Mouse (Mus musculus) midbrain, embryonic 11.5 days (tissue): ENCODE measurements around the gene Agpat3. TPM values are rescaled to one million over a fixed set of nuclear protein-coding genes. Genes with fewer than 3 reads are reported as not detected.

Experiments used
- ATAC-seq: fragments of 200-750 bp; cut with Nextera tagmentation; 2 replicates; pipeline ENCODE4 v1.8.0; 2017; ENCODE audit warnings: moderate TSS enrichment, moderate library complexity; ENCODE audit not compliant: low FRiP score
- DNase-seq: peaks from one replicate; pipeline ENCODE4 v3.0.0; 2015; ENCODE audit warnings: low spot score; ENCODE audit errors: missing footprints
- H3K27ac ChIP-seq: fragments of 300-500 bp; sonication (generic); 2 replicates; pipeline ENCODE4 v1.5.1; 2014; ENCODE audit warnings: low read depth, low read length
- H3K27me3 ChIP-seq: fragments of 300-500 bp; sonication (generic); 2 replicates; pipeline ENCODE4 v1.6.1; 2014; ENCODE audit warnings: mild to moderate bottlenecking, low read length, moderate library complexity, mixed read lengths; ENCODE audit not compliant: control insufficient read depth, insufficient read depth
- H3K36me3 ChIP-seq: fragments of 300-500 bp; sonication (generic); 2 replicates; pipeline ENCODE4 v1.6.1; 2014; ENCODE audit warnings: mild to moderate bottlenecking, low read length, moderate library complexity, mixed read lengths; ENCODE audit not compliant: control insufficient read depth, insufficient read depth
- H3K4me1 ChIP-seq: fragments of 300-500 bp; sonication (generic); 2 replicates; pipeline ENCODE4 v1.6.1; 2014; ENCODE audit warnings: low read length; ENCODE audit not compliant: control insufficient read depth, insufficient read depth
- H3K4me2 ChIP-seq: fragments of 300-500 bp; sonication (generic); 2 replicates; pipeline ENCODE4 v1.6.1; 2014; ENCODE audit warnings: mild to moderate bottlenecking, moderate library complexity
- H3K4me3 ChIP-seq: fragments of 300-500 bp; sonication (generic); 2 replicates; pipeline ENCODE4 v1.5.1; 2014; ENCODE audit warnings: low read depth, low read length
- H3K9ac ChIP-seq: fragments of 300-500 bp; sonication (generic); 2 replicates; pipeline ENCODE4 v1.6.1; 2014; ENCODE audit warnings: low read length
- H3K9me3 ChIP-seq: fragments of 300-500 bp; sonication (generic); 2 replicates; pipeline ENCODE4 v1.6.1; 2016; ENCODE audit warnings: low read length; ENCODE audit not compliant: control insufficient read depth
- WGBS: fragments of 180-500 bp; shearing (Covaris S2); extraction: QIAGEN DNeasy Blood & Tissue Kit; methylation state at CpG from one replicate; pipeline ENCODE4 v1.1.7; 2014; 5-methylcytosine and 5-hydroxymethylcytosine counted together
- polyA plus RNA-seq: library from polyadenylated mRNA; unstranded; fragments of >200 nt; fragmentation: Nextera tagmentation; extraction: Ambion mirVana; gene quantifications from 2 replicates; pipeline ENCODE4 v1.2.1, GENCODE M21; 2014

Agpat3 gene
- polyA plus RNA-seq, 1 experiment from 2014 or later, result 46.3 TPM

DNA sequence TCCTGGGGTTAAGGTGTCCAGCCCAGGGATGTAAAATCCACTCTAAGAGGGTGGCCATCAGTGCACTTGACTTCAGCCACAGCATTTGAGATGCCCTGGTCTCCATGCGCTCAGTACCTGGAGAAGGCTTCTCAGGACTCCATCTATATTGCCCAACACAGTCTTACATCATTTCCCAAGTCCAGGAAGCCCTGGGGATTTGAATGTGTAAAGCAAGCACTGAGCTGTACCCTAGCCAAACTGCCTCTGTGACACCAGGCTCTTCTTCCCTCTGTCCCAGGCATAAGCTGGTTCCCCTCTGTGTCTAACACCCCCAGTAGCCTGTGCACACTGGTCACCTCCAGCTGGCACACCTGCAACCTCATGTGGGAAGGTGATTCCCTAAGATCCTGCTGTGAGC lies 10.2 kb downstream of the Agpat3 start:
- no peak for ATAC-seq
- Histone ChIP-seq H3K4me1 (no peaks in the 10 kb centered on the region), H3K9ac (no peak overlapping the region), H3K27ac (no peak overlapping the region), H3K9me3 (no peaks in the 10 kb centered on the region), H3K36me3 (no peaks in the 10 kb centered on the region), H3K4me3 (no peak overlapping the region), H3K27me3 (no peaks in the 10 kb centered on the region), H3K4me2 (no peak overlapping the region)
- 92% methylated on average over 1 of the region's 1 CpGs for WGBS
- DNase-seq, result no peak

DNA sequence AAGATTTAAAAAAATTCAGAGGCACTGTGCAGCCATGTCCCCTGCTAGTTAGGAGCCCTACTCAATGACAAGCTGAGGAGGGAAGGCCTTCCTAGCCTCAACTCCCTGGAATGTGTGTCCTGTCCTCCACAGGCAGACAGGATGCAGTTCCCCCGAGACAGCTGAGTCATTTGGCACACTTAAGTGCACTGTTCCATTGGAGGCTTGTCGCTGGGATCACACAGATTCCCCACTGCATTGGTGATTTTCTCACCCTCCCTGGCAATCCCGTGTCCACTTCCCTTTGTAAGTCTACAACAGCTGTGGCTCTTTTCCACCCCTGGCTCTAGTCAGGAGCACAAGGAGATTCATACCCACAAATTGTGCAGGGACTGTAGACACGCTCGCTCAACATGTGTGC lies 14.1 kb downstream of the Agpat3 start:
- Histone ChIP-seq H3K4me2 (no peak overlapping the region), H3K9me3 (no peaks in the 10 kb centered on the region), H3K4me3 (no peak overlapping the region), H3K27ac (no peak overlapping the region), H3K9ac (no peak overlapping the region), H3K36me3 (no peaks in the 10 kb centered on the region), H3K27me3 (no peaks in the 10 kb centered on the region), H3K4me1 (no peaks in the 10 kb centered on the region)
- WGBS, result 77% methylated on average over 5 of the region's 5 CpGs
- ATAC-seq (no peak), DNase-seq (no peak)

DNA sequence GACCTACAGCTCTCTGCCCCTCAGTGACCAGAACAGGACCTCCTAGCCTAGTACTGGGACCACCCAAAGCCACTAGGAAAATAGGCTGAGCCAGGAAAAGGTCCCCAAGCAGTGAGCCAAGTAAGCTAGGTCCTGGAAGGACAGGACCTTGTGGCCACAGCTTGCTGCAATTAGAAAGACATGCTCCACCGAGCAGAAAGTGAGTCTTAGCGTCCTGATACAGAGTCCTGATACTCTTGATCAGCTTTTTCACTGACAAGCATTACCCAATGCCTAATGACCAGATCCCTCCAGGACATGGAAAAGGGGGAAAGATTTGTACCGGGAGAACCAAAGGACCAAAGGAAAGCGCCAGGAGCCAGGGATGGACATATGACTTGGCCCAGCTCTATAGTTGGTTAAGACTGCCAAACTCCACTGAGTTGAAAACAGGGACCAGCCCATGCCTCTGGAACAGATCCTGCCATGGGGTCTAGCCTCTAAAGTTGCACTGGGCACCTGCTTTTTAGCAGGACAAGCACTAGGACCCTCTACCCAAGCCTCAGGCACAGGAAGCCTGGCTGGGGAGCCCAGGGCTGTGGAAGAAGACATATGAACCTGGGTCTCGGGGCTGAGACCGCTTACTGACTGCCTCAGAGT lies 17.2 kb downstream of the Agpat3 start:
- Histone ChIP-seq H3K4me3 (no peak overlapping the region), H3K36me3 (no peaks in the 10 kb centered on the region)

DNA sequence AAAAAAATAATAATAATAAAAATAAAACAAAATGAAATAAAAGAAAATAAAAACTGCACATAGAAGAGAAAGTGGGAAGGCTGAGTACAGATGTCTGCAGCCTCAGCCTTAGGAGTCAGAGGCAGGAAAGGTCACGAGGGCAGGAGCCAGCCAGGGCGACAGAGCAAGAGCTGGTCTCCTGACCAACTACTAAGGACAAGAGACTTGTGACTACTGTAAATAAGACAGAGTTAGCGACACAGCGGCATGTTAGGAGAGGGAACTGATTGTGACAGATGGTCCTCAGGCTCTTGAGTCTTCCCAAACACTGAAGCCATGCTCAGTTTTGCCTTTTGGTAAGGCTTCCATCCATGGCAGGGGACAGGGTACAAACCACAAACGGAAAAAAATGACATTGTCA lies 20.7 kb downstream of the Agpat3 start:
- H3K4me3 ChIP-seq, result no peak overlapping the region
- H3K4me1 ChIP-seq, result no peaks in the 10 kb centered on the region
- H3K36me3 ChIP-seq, result no peaks in the 10 kb centered on the region
- 93% methylated on average over 5 of the region's 5 CpGs for WGBS
- no peak for ATAC-seq
- no peak for DNase-seq
- H3K4me2 ChIP-seq, result no peak overlapping the region
- H3K27me3 ChIP-seq, result no peaks in the 10 kb centered on the region
- no peak overlapping the region for H3K9ac ChIP-seq
- H3K27ac ChIP-seq, result no peak overlapping the region
- no peaks in the 10 kb centered on the region for H3K9me3 ChIP-seq

More for the DNA sequence above, 17.2 kb downstream of the Agpat3 start:
- Histone ChIP-seq H3K4me2 (no peak overlapping the region), H3K9ac (no peak overlapping the region), H3K27ac (no peak overlapping the region), H3K27me3 (no peaks in the 10 kb centered on the region), H3K4me1 (no peaks in the 10 kb centered on the region), H3K9me3 (no peaks in the 10 kb centered on the region)
- DNase-seq, result no peak
- ATAC-seq, result no peak
- 75% methylated on average over 6 of the region's 6 CpGs for WGBS

GRCm38 (mm10) chr10:78329305-78329704 lies 23.0 kb downstream of the Agpat3 start:
- ATAC-seq, result no peak
- DNase-seq, result no peak
- no peak overlapping the region for H3K27ac ChIP-seq
- WGBS, result 92% methylated on average over 5 of the region's 5 CpGs
- H3K36me3 ChIP-seq, result no peaks in the 10 kb centered on the region
- no peaks in the 10 kb centered on the region for H3K27me3 ChIP-seq
- H3K4me1 ChIP-seq, result no peaks in the 10 kb centered on the region
- no peak overlapping the region for H3K4me2 ChIP-seq
- no peaks in the 10 kb centered on the region for H3K9me3 ChIP-seq
- H3K4me3 ChIP-seq, result no peak overlapping the region
- H3K9ac ChIP-seq, result no peak overlapping the region

GRCm38 (mm10) chr10:78328011-78328575 lies 24.2 kb downstream of the Agpat3 start:
- Histone ChIP-seq H3K4me2 (no peak overlapping the region), H3K4me1 (no peaks in the 10 kb centered on the region), H3K9me3 (no peaks in the 10 kb centered on the region), H3K36me3 (no peaks in the 10 kb centered on the region), H3K27me3 (no peaks in the 10 kb centered on the region), H3K4me3 (no peak overlapping the region), H3K9ac (no peak overlapping the region), H3K27ac (no peak overlapping the region)
- ATAC-seq (no peak), DNase-seq (no peak)
- WGBS, result 90% methylated on average over 2 of the region's 2 CpGs

DNA sequence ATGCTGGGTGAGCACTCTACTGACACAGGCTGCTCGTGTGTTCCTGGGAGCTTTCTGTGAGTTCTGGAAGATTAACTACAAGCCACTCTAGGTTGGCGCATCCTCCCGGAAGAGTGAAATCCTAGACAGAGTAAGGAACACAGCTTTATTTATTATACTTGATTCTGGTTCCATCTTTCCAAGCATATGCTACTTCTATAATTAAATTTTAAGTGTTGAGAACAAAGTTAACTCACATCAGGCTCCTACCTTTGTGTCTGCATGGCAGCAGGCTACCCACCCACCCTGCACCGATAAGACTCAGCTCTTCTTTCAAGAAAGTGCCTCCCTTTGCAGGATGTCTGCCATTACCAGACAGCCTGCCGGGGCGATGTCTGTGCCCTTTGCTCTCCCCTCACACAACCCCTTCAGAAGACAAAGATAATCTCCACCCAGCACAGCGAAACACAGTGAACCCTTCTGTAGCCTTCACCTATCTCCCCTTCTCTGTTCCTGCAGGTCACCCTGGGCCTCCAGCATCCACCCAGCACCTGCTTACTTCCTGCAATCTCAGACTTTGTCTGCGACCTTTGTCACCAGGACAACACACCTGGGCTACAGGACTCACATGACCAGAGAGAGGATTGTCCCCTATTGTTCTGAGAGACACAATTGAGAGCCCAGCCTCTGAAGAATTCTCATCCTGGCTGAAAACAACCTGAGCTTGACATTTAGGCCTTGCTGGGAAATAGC lies 26.2 kb downstream of the Agpat3 start:
- 84% methylated on average over 8 of the region's 8 CpGs for WGBS
- H3K27ac ChIP-seq, result no peak overlapping the region
- no peak overlapping the region for H3K4me3 ChIP-seq
- no peak for DNase-seq
- ATAC-seq, result no peak
- H3K9me3 ChIP-seq, result no peaks in the 10 kb centered on the region
- no peaks in the 10 kb centered on the region for H3K36me3 ChIP-seq
- H3K27me3 ChIP-seq, result no peaks in the 10 kb centered on the region
- H3K9ac ChIP-seq, result no peak overlapping the region
- H3K4me2 ChIP-seq, result no peak overlapping the region
- no peaks in the 10 kb centered on the region for H3K4me1 ChIP-seq

DNA sequence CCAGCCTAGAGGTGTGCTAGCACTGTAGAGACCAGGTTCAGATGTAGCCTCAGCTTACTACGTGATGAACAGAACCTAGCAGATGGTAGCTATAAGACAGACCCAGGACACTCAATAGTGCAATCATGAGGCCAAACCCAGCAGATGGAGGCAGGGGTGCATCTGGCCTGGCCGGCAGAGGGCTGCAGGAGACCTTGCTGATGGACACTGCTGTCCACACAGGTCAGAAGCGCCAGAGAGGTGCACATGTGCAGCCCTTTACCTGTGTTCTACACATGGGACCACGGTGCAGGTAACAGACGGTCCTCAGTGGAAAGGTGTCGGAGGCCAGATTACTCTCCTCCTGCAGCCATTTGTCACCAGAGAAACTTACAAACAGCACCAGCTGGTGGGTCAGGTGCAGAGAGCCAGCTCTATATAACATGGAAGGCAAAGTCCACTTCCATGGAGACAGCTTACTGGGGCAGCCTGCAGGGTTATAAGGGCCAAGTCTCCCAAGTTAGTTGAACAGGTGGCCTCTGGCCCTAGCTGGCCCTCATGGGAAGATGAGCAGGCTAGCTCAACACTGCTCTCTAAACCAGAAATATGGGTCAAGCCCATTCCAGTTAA lies 27.6 kb downstream of the Agpat3 start:
- H3K36me3 ChIP-seq, result no peaks in the 10 kb centered on the region
- no peak overlapping the region for H3K4me2 ChIP-seq
- DNase-seq (no peak), ATAC-seq (no peak)
- no peak overlapping the region for H3K4me3 ChIP-seq
- H3K27me3 ChIP-seq, result no peaks in the 10 kb centered on the region
- H3K9me3 ChIP-seq, result no peaks in the 10 kb centered on the region
- H3K4me1 ChIP-seq, result no peaks in the 10 kb centered on the region
- H3K27ac ChIP-seq, result no peak overlapping the region
- 90% methylated on average over 6 of the region's 6 CpGs for WGBS
- H3K9ac ChIP-seq, result no peak overlapping the region
